Mouse (Mus musculus) spleen, adult 2 months (tissue): ENCODE measurements at regions not wholly inside any gene's neighbourhood (a gene's known extent, or its start where the extent isn't known, plus 50 kb on each side); places are given as distances from the start of the nearest gene placed in this dataset.

ENCODE experiments used
- CTCF ChIP-seq: fragments of 200-500 bp; IDR thresholded peaks from 2 replicates; pipeline ENCODE4 v1.5.1; 2011; ENCODE audit warnings: mild to moderate bottlenecking, inconsistent platforms; ENCODE audit not compliant: insufficient read depth, insufficient read length, insufficient replicate concordance; ENCODE audit errors: extremely low read depth
- POLR2A ChIP-seq: fragments of 200-500 bp; IDR thresholded peaks from 2 replicates; pipeline ENCODE4 v1.6.1; 2011; ENCODE audit warnings: low read depth, low read length, inconsistent platforms

GRCm38 (mm10) chr8:90630796-90631195 is 186.4 kb downstream of the Gm19935 start:
- TF ChIP-seq POLR2A (no peak), CTCF (no peak)
